Mouse (Mus musculus) megakaryocyte, embryonic 14.5 days (primary cell): Measurements from ENCODE around the gene Slc22a27.

Experiments
- FLI1 ChIP-seq: IDR thresholded peaks from 2 replicates; pipeline ENCODE4 v1.6.1; 2012; ENCODE audit warnings: low read length, inconsistent platforms, mixed read lengths
- GATA1 ChIP-seq: IDR thresholded peaks from 3 replicates; pipeline ENCODE4 v1.6.1; 2012; ENCODE audit warnings: mixed read lengths, low read length, inconsistent platforms, borderline replicate concordance

- TF ChIP-seq GATA1 (no peak), FLI1 (no peak)
These were observed 136.0 kb downstream of the Slc22a27 start for GRCm38 (mm10) chr19:7829851-7830250.
